In genomic region chr5:34539121-34539520, GRCm38 (mm10) we compare ENCODE assay signal across 19 mouse cellular contexts. TPM values are rescaled to one million over a fixed set of nuclear protein-coding genes. Genes with fewer than 3 reads are reported as not detected.
A peak's percentile ranks its signal among the peaks of the same experiment; 100 is the strongest.
DNase-seq lines count a peak whose midpoint lies in the region; ATAC-seq lines count a peak whose summit lies in the region.
"Had no signal": no experiment of that assay in that cellular context is flagged by ENCODE, and none has a peak within 500 bp of the region (broad histone marks: within the 10 kb centered on the region; RNA-seq: fewer than 3 reads in every experiment).

No protein-coding gene starts in this region.

- peak; percentile 25 for ATAC-seq in activated CD4-positive, CD25-positive, alpha-beta regulatory T cell, adult 4 months
- ATAC-seq: forebrain, embryonic 15.5 days; hindbrain, embryonic 16.5 days; intestine, embryonic 16.5 days had no signal

- H3K27ac ChIP-seq in macrophage = peak overlapping the region; percentile 100
- H3K27ac ChIP-seq: forebrain, embryonic 15.5 days; heart, adult 2 months; heart, embryonic 13.5 days; hindbrain, embryonic 10.5 days; hindbrain, embryonic 13.5 days had no signal

- DNase-seq in B cell, adult 2 months = peak; percentile 40 to 48
- DNase-seq in heart, postnatal 4 days = no peak
- no peak for DNase-seq in gastrocnemius, postnatal 25 days
- no peak for DNase-seq in layer of hippocampus, postnatal 36 days
- DNase-seq: adrenal gland, adult 8-10 months; adrenal gland, postnatal 25 days; cerebellum, adult 18-20 months; cerebellum, adult 9-10 months; gastrocnemius, postnatal 36 days had no signal

- no peaks in the 10 kb centered on the region for H3K36me3 ChIP-seq in macrophage (ENCODE audit: inconsistent target)
- H3K36me3 ChIP-seq: forebrain, embryonic 15.5 days; heart, embryonic 10.5 days; heart, embryonic 13.5 days; hindbrain, embryonic 10.5 days; hindbrain, embryonic 13.5 days had no signal

- 74% methylated on average over 2 of the region's 2 CpGs for WGBS in macrophage (ENCODE audit: missing documents)

- H3K4me3 ChIP-seq in macrophage (ENCODE audit: inconsistent target) = no peak overlapping the region
- H3K4me3 ChIP-seq: forebrain, embryonic 15.5 days; heart, adult 2 months; heart, embryonic 10.5 days; heart, embryonic 13.5 days; hindbrain, embryonic 10.5 days; hindbrain, embryonic 13.5 days had no signal

- peaks cover 86% of the 10 kb centered on the region for H3K79me2 ChIP-seq in macrophage (ENCODE audit: inconsistent target)

RNA-seq across cellular contexts. Expression of gene Sh3bp2, which starts 13.5 kb away (rescaled TPM):
- 1 to 10 TPM; 4.0 to 9.6 TPM for polyA plus RNA-seq in activated CD4-positive, CD25-positive, alpha-beta regulatory T cell, adult 4 months (2017; shearing (Covaris generic))
- total RNA-seq in macrophage (2018; cell fraction: chromatin; rRNA removed) = 100 to 1,000 TPM; 175 to 607 (median 366) TPM
- 100 to 1,000 TPM in 18 of 26 experiments, 10 to 100 TPM in 8; 68.6 to 194 (median 120) TPM for total RNA-seq in macrophage (2018; cell fraction: cytosol; rRNA removed)
- 100 to 1,000 TPM; 130 to 352 (median 231) TPM for total RNA-seq in macrophage (2018; cell fraction: nucleus; rRNA removed)
- polyA plus RNA-seq in macrophage (2018) = 112 to 135 TPM (median 116 TPM) in 3 replicates
- total RNA-seq in heart, postnatal 4 days (2021) = 1 to 10 TPM; 6.1 to 7.9 TPM
- total RNA-seq in gastrocnemius, postnatal 25 days (2021) = 1 to 10 TPM; 1.1 to 1.2 TPM
- total RNA-seq in layer of hippocampus, postnatal 36 days (2021) = 1 to 10 TPM; 3.2 to 4.5 TPM

RNA-seq across cellular contexts. Expression of gene Tnip2, which starts 25.3 kb away (rescaled TPM):
- 10 to 100 TPM; 23.4 to 24.8 TPM for polyA plus RNA-seq in activated CD4-positive, CD25-positive, alpha-beta regulatory T cell, adult 4 months (2017; shearing (Covaris generic))
- 100 to 1,000 TPM; 108 to 396 (median 174) TPM for total RNA-seq in macrophage (2018; cell fraction: chromatin; rRNA removed)
- 10 to 100 TPM; 16.4 to 32.3 (median 19.7) TPM for total RNA-seq in macrophage (2018; cell fraction: cytosol; rRNA removed)
- total RNA-seq in macrophage (2018; cell fraction: nucleus; rRNA removed) = 100 to 1,000 TPM in 14 of 26 experiments, 10 to 100 TPM in 12; 60.1 to 370 (median 104) TPM
- polyA plus RNA-seq in macrophage (2018) = 20.0 to 28.2 TPM (median 24.5 TPM) in 3 replicates
- 10 to 100 TPM in 1 of 2 experiments, 1 to 10 TPM in 1; 8.8 to 10.3 TPM for total RNA-seq in heart, postnatal 4 days (2021)
- total RNA-seq in gastrocnemius, postnatal 25 days (2021) = 1 to 10 TPM; 2.1 to 2.3 TPM
- total RNA-seq in layer of hippocampus, postnatal 36 days (2021) = 10 to 100 TPM; 22.5 to 26.3 TPM

RNA-seq across cellular contexts. Expression of gene Add1, which starts 34.3 kb away (rescaled TPM):
- polyA plus RNA-seq in activated CD4-positive, CD25-positive, alpha-beta regulatory T cell, adult 4 months (2017; shearing (Covaris generic)) = 100 to 1,000 TPM in 1 of 2 experiments, 10 to 100 TPM in 1; 98.4 to 118 TPM
- total RNA-seq in macrophage (2018; cell fraction: chromatin; rRNA removed) = 100 to 1,000 TPM; 113 to 315 (median 212) TPM
- total RNA-seq in macrophage (2018; cell fraction: cytosol; rRNA removed) = 100 to 1,000 TPM in 22 of 26 experiments, 10 to 100 TPM in 4; 93.8 to 151 (median 117) TPM
- 100 to 1,000 TPM in 25 of 26 experiments, 10 to 100 TPM in 1; 98.1 to 214 (median 158) TPM for total RNA-seq in macrophage (2018; cell fraction: nucleus; rRNA removed)
- polyA plus RNA-seq in macrophage (2018) = 107 to 147 TPM (median 116 TPM) in 3 replicates
- 100 to 1,000 TPM; 202 to 209 TPM for total RNA-seq in heart, postnatal 4 days (2021)
- total RNA-seq in gastrocnemius, postnatal 25 days (2021) = 10 to 100 TPM; 61.8 to 68.6 TPM
- 100 to 1,000 TPM; 441 to 450 TPM for total RNA-seq in layer of hippocampus, postnatal 36 days (2021)

Comparison
In these comparisons a context has a peak if more than half of its experiments do, and no peak if none do; other contexts are left out.
1. DNase-seq: peak in B cell, adult 2 months (2 of 2); none in heart, postnatal 4 days (single experiment), gastrocnemius, postnatal 25 days (single experiment) and layer of hippocampus, postnatal 36 days (0 of 2).